ENCODE assay signal across 1 mouse cellular context in the genomic region with DNA sequence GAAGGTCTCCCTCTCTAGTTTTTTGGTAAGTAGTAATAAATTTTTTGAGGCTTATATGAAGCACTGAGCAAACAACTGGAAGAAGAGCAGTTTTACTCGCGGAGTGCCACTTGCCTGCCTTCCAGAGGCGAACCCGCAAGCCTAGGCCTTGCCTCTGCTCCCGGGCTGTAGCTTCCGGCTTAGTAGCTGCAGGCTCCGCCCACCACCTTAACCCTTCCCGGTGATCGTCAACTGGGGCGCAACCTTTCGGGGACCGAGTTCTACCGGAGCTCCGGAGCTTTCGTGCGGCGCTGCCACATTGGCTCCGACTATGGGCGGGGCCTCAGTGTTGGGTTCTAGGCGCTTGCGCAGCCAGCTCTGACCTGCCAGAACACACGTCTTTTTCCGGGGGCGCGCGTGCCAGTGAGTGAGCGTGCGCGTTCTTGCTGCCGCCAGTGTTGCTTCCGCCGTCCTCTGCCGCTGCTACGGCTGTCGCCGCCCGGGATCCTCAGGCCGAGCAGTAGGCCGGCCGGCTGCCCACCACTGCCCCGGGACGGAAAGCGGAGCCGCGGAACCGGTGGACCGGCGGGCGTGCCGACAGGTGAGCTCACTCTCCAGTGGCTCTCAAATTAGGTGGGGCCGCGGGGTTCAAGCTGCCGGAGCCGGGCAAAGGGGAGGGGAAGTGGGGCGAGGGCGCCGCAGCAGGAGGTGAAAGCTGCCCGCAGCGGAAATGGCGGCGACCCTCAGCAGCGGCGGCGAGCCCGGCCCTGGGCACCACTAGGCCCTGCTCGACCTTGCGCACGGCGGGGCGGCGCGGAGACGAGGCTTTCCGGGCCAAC.
TF ChIP-seq lines count a peak whose summit lies in the region.

A gene (plus strand): TSS at position 368 of the 818 bp plus-strand sequence.

TF ChIP-seq in myocyte, 11 proteins besides CTCF, POLR2A, EP300 and RAD21 (continued from another document):
- TF ChIP-seq MYOD1 (IDR thresholded peaks at IDR 0.05; ENCODE audit: control insufficient read depth in 1 of 3, insufficient read length in 2 of 3, low read depth in 2 of 3) (peak in 1 of 3 experiments; percentile 12), POLR2AphosphoS2 (IDR thresholded peaks at IDR 0.05; ENCODE audit: insufficient read length, low read depth) (peak; percentile 86), TCF3 (IDR thresholded peaks at IDR 0.05; ENCODE audit: insufficient read length, low read depth) (no peak), MAX (IDR thresholded peaks at IDR 0.05; ENCODE audit: low read depth) (no peak)
